Mouse (Mus musculus) layer of hippocampus, postnatal 25 days (tissue): ENCODE measurements around the gene Cdkn1a. TPM values are rescaled to one million over a fixed set of nuclear protein-coding genes. Genes with fewer than 3 reads are reported as not detected.
A peak's percentile ranks its signal among the peaks of the same experiment; 100 is the strongest.

Experiments used
- DNase-seq, 2 experiments: peaks; one replicate each; pipeline ENCODE4 v3.0.0; 2022; ENCODE audit warnings: mixed read lengths in 2 of 2, low spot score in 1 of 2; ENCODE audit errors: extremely low spot score in 1 of 2
- total RNA-seq, 2 experiments: library from RNA; stranded (reverse); gene quantifications; 2 replicates each; pipeline ENCODE4 v1.2.3; 2021

The Cdkn1a gene
- total RNA-seq, 2 experiments from 2014 or later, result 7.1 to 13.9 TPM

DNA sequence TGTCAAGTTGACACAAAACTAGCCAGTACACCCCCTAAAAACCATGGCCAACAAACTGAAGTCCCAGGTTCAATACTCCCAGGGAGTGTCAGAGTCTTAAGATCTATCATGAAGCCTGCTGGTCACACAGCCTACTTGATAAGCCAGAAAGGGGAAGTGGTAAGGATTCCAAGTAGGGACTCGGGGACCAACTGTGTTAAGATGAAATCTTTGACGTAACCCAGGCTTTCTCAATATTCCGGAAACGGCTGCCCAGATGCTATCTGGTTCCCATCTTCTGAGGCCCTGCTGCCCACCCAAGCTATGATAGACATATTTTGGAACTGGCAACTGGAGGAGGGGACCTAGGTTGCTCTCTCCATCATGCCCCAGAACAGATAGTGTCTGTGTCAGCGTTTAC lies 20.6 kb downstream of the Cdkn1a start:
- DNase-seq, result no peak

- DNase-seq, result no peak
Measured at GRCm38 (mm10) chr17:29113591-29114352, 23.0 kb downstream of the Cdkn1a start, which contains the start of gene Rab44. TSS of gene Rab44 (plus strand) at chr17:29114145.

DNA sequence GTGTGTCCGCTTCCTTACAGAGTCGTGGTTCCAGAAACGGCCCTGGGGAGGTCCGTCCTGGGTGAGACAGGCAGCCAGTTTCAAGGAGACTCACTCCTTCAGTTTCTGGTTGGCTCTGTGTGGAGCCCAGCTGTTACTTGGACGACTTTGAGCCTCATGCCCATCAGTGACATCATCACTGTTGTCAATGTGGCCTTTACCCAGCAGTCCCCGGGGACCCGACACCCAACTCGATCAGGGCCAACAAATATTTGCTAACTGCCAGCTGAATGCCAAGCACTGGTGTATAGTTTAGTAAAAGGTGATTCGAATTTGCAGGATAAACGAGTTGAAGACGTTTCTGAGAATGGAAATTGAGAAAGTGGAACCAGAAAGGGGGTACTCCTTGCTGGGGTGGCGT lies 25.2 kb downstream of the Cdkn1a start:
- DNase-seq, result no peak

DNA sequence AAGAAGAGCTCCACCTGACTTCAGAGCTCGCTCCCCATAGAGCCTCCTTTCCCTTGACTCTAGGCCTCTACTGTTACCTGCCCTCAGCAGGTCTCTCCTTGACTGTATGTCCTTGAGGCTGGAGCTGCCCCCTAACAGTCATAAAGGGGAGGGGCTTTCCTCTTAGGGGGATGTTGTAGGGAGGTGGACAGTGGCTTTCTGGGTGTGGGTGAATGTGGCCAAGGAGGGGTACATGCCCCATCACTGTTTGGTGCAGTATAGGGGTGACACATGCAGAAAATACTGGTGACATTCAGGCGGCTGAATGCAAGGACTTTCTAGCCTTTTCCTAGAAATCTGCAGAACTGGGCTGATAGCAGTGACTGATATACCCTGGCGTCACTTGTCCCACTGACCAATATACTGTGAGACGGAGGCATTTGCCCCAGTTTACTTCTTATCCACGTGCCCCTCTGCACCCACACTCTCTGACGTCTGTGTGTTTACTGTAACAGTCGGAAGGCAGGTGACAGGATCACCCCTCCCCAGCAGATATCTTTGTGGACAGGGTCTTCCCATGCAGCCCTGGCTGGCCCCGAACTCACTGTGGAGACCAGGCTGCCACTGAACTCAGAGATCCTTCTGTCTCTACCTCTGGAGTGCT lies 26.4 kb downstream of the Cdkn1a start:
- DNase-seq, result no peak

DNA sequence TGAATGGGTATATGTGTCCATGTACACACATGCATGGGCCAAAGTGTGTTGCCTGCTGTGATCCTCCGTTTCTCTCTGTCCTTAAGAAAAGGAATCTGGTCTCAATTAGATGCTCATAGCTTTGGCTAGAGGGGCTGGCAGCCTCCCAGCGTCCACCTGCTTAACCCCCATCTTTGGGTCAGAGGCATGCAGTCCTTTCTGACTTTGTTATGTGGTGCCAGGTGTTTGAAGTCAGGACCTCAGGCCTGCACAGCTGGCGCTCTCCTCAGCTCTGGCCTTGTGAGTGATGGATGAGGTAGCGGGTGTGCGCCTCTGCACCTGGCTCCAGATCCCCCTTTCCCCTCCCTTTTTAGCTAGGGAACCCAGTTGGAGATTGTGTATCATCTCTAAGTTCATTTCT lies 27.3 kb downstream of the Cdkn1a start:
- no peak for DNase-seq

DNA sequence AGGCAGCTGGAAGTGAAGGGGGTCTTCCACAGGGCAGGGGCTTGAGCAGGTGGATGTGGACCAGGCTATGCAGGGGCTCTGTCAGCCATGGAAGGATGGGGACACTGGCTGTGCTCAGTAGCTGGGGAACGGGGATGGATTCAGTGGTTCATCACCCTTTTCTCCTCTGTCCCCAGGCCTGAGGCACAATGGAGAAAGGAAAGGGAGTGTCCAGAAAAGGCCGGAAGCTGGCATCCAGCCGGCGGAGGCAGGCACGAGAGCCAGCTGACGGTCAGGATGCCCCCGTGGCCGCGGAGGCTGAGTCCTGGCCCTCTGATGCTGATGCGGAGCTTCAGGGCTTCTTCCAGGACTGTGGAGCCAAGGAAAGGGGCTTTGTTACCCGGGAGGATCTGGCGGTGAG lies 29.9 kb downstream of the Cdkn1a start:
- DNase-seq, result no peak

DNA sequence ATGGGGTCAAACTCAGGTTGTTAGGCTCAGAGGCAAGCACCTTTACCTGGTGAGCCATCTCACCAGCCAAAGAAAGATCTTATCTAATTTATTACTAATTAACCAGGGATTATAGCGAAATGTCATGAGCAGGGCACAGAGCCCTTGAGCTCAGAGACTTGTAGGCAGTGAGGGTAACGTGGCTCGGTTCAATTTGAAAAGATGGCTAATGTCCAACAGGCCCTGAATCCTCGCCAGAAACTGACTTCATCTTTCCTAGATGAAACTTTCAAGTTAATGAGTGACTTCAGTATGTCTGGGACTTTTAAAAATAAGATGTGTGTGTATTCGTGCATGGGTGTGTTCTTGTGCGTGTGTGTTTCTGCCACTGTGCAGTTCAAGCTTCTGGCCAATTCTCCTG lies 32.0 kb downstream of the Cdkn1a start:
- no peak for DNase-seq

- no peak for DNase-seq
Measured at GRCm38 (mm10) chr17:29123578-29124174, 32.9 kb downstream of the Cdkn1a start.

DNA sequence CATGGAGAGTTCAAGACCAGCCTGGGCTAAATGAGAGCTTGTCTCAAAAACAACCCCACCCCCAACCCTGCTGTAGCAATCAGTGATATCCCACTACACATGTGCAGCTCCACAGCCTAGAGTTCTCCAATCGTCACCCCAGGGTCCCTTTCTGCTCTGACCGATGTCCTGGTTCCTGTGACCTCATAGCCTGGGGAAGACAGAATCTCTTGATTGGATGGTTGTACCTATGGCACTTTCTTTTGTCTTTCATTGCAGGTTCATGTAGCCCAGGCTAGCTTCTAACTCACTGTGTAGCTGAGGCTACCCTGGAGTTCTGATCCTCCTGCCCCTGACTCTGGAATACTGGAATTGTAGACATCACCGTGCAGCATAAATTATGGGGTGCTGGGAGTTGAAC lies 35.8 kb downstream of the Cdkn1a start:
- DNase-seq, result no peak

GRCm38 (mm10) chr17:29129341-29129740 lies 38.6 kb downstream of the Cdkn1a start:
- no peak for DNase-seq

DNA sequence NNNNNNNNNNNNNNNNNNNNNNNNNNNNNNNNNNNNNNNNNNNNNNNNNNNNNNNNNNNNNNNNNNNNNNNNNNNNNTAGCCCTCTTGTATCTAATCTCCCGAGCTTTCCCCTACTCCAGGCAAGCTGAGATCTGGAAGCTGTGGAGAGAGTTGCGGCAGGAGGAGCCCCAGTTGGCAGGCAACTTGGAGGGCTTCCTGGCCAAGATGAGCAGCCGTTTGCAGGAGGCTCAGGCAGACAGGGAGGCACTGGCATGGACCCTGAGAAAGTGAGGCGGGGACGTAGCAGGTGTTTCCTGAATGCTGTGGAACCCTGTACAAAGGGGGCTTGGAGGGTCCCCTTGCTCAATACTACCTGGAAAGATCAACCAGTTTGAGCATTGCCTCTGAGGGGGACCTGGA lies 44.3 kb downstream of the Cdkn1a start:
- DNase-seq, result no peak

- peak in 1 of 2 experiments; percentile 23 for DNase-seq
Measured at GRCm38 (mm10) chr17:29136236-29136635, 45.5 kb downstream of the Cdkn1a start.

DNA sequence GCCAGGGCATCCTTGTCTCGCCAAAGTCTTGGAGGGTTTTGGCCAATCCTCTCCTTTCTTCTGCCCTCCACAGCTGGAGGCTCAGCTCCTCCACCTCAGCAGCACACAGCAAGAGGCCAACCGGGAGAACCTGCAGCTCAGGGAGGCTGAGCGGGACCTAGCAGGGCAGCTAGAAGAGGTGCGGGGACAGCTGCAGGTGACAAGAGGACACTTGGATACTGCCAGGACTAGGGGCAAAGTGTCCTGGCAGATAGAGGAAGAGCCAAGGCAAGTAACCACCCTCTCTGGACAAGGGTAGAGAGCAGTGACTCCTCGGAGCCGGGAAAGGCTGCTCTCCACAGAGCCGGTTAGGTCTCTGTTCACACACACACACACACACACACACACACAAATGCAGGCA lies 47.1 kb downstream of the Cdkn1a start:
- no peak for DNase-seq

DNA sequence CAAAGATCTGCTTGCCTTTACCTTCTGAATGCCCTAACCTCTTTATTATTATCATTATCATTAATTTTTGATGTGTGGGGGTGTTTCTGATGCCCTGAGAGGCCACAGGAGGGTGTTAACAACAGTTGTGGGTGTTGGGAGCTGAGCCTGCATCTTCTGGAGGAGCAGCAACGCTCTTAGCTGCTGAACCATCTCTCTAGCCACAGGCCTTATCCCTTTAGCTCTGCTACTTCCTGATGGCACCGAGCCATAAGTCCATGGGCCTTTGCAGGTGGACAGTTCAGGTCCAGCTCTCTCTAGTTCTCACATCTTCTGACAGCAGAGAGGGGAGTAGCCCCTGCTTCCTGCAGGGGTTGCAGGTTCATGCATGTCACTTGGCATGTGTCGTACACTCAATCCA lies 50.8 kb downstream of the Cdkn1a start:
- no peak for DNase-seq

DNA sequence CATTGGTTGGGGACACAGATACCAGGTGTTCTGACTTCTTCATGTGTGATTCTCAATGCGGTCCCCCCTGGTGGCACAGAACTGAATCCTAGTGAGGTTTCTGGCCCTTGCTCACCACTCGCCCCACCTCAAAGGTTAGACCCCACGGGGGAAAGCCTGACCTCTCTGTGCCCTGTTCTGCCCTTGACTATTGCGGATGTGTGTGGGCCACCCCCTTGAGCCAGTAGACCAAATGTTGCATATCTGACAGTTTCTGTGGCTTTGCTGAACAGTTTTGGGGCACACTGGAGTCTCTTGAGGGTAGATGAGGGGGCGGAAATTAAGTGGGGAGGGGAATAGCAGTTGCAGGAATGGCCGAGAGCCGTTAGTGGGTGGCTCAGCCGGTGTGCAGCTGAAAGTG lies 52.5 kb downstream of the Cdkn1a start:
- DNase-seq, result no peak

DNA sequence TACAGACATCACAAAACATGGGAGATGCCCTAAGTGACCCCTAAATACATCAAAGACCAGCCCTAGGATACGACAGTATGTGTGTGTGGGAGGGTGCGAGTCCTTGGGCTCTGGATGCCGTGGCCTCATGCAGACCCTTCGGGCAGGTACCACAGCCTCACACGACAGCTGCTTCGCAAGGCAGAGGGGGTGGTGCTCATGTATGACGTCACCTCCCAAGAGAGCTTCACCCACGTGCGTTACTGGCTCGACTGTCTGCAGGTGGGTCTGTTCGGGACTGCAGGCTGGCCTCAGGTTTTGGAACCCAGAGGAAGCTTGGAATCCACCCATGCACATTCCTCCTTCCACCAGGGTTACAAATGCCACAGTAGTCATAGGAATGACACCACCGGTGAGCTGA lies 54.3 kb downstream of the Cdkn1a start:
- DNase-seq, result no peak

- DNase-seq, result no peak
Measured at GRCm38 (mm10) chr17:29147273-29147672, 56.5 kb downstream of the Cdkn1a start.

- no peak for DNase-seq
Measured at GRCm38 (mm10) chr17:29147773-29148172, 57.0 kb downstream of the Cdkn1a start.

- no peak for DNase-seq
Measured at GRCm38 (mm10) chr17:29149766-29150165, 59.0 kb downstream of the Cdkn1a start.
